Mouse (Mus musculus): ENCODE measurements around the gene Lyar.

GRCm38 (mm10) chr5:38211691-38212090 is 8.6 kb upstream of the Lyar start:
- TF ChIP-seq GATA1 (IDR thresholded peaks at IDR 0.05; ENCODE audit: low read length) = no peak
- TF ChIP-seq TAL1 (IDR thresholded peaks at IDR 0.05; ENCODE audit: low read length) = no peak
